Mouse (Mus musculus) thymus, adult 2 months (tissue): Measurements from ENCODE around the gene Dnttip2. TPM values are rescaled to one million over a fixed set of nuclear protein-coding genes. Genes with fewer than 3 reads are reported as not detected.
"Not testable (repeated sequence)": the region's sequence is repeated elsewhere in the genome, so short reads cannot be mapped to it uniquely, and the experiment has no call there.

Source experiments
- DNase-seq: peaks from one replicate; pipeline ENCODE4 v3.0.0; 2021
- H3K27ac ChIP-seq: fragments of 200-500 bp; 2 replicates; pipeline ENCODE4 v1.5.1; 2012; ENCODE audit warnings: low read length, control low read depth; ENCODE audit not compliant: control insufficient read depth, insufficient read depth
- H3K27me3 ChIP-seq: fragments of 200-500 bp; 2 replicates; pipeline ENCODE4 v1.6.1; 2012; ENCODE audit warnings: mild to moderate bottlenecking, low read length, moderate library complexity, mixed read lengths; ENCODE audit not compliant: control insufficient read depth, insufficient read depth
- H3K36me3 ChIP-seq: fragments of 200-500 bp; 2 replicates; pipeline ENCODE4 v1.6.1; 2012; ENCODE audit warnings: mild to moderate bottlenecking, low read length, moderate library complexity; ENCODE audit not compliant: control insufficient read depth, insufficient read depth
- H3K4me1 ChIP-seq: fragments of 200-500 bp; replicated peaks from 2 replicates; pipeline ENCODE4 v1.6.1; 2012; ENCODE audit warnings: low read length; ENCODE audit not compliant: control insufficient read depth, insufficient read depth
- H3K4me3 ChIP-seq: fragments of 200-500 bp; 2 replicates; pipeline ENCODE4 v1.5.1; 2012; ENCODE audit warnings: mild to moderate bottlenecking, low read length, control low read depth, moderate library complexity; ENCODE audit not compliant: control insufficient read depth, insufficient read depth
- CTCF ChIP-seq: fragments of 200-500 bp; IDR thresholded peaks from 2 replicates; pipeline ENCODE4 v1.5.1; 2012; ENCODE audit warnings: mild to moderate bottlenecking, control low read depth, low read length, moderate library complexity, borderline replicate concordance; ENCODE audit not compliant: control insufficient read depth, poor library complexity, insufficient read depth; ENCODE audit errors: extremely low read depth
- POLR2A ChIP-seq: fragments of 200-500 bp; IDR thresholded peaks from 2 replicates; pipeline ENCODE4 v1.6.1; 2012; ENCODE audit warnings: mild to moderate bottlenecking, low read length, control low read depth, moderate library complexity; ENCODE audit not compliant: control insufficient read depth, poor library complexity, insufficient read depth; ENCODE audit errors: extremely low read depth
- WGBS: fragments of 180-500 bp; shearing (Covaris S2); methylation state at CpG from one replicate; pipeline ENCODE4 v1.1.7; 2018; 5-methylcytosine and 5-hydroxymethylcytosine counted together
- polyA plus RNA-seq: library from polyadenylated mRNA; depleted of rRNA; stranded (reverse); fragments of >200 nt; gene quantifications from 2 replicates; pipeline ENCODE4 v1.2.3, GENCODE M21; 2012

The Dnttip2 gene
- polyA plus RNA-seq, 1 experiment, result 11.1 TPM

- Histone ChIP-seq H3K4me3 (peak within 1 kb of the TSS; percentile 74), H3K27me3 (no peaks in the 10 kb centered on the region), H3K27ac (no peak within 1 kb of the TSS), H3K4me1 (peaks cover 7% of the 10 kb centered on the region; the same call in 1 of the 2 replicates), H3K36me3 (no peaks in the 10 kb centered on the region)
- TF ChIP-seq CTCF (peak; percentile 68), POLR2A (peak; percentile 23; the same call in 1 of the 2 replicates)
- WGBS, result under 1% methylated on average over 89 of the region's 90 CpGs
- peak; percentile 89 for DNase-seq
Measured at GRCm38 (mm10) chr3:122245215-122245877, 28.8 kb upstream of the Dnttip2 start, which contains the start of gene Gclm. Gene Gclm, plus strand, starts transcription at chr3:122245557.

GRCm38 (mm10) chr3:122245878-122246332, 28.3 kb upstream of the Dnttip2 start:
- H3K4me3 ChIP-seq, result peak overlapping the region; percentile 74
- H3K36me3 ChIP-seq, result no peaks in the 10 kb centered on the region
- WGBS, result under 1% methylated on average over 47 of the region's 50 CpGs
- no peak overlapping the region for H3K27ac ChIP-seq
- peaks cover 7% of the 10 kb centered on the region; the same call in 1 of the 2 replicates for H3K4me1 ChIP-seq
- TF ChIP-seq CTCF (peak; percentile 62; the same call in 1 of the 2 replicates), POLR2A (no peak)
- no peaks in the 10 kb centered on the region for H3K27me3 ChIP-seq
- DNase-seq, result peak; percentile 52

- 55% methylated on average over 6 of the region's 6 CpGs for WGBS
- DNase-seq, result no peak
- peaks cover 7% of the 10 kb centered on the region; the same call in 1 of the 2 replicates for H3K4me1 ChIP-seq
Measured at GRCm38 (mm10) chr3:122246406-122246805, 27.8 kb upstream of the Dnttip2 start.

GRCm38 (mm10) chr3:122246986-122247767, 27.0 kb upstream of the Dnttip2 start:
- Histone ChIP-seq H3K27me3 (no peaks in the 10 kb centered on the region), H3K27ac (no peak overlapping the region), H3K36me3 (no peaks in the 10 kb centered on the region), H3K4me1 (peaks cover 7% of the 10 kb centered on the region; the same call in 1 of the 2 replicates), H3K4me3 (no peak overlapping the region)
- DNase-seq, result no peak
- 88% methylated on average over 12 of the region's 12 CpGs for whole genome bisulfite sequencing
- TF ChIP-seq CTCF, result no peak
- no peak for TF ChIP-seq POLR2A

More at GRCm38 (mm10) chr3:122246406-122246805, 27.8 kb upstream of the Dnttip2 start:
- H3K27me3 ChIP-seq, result no peaks in the 10 kb centered on the region
- no peaks in the 10 kb centered on the region for H3K36me3 ChIP-seq
- H3K4me3 ChIP-seq, result peak overlapping the region; percentile 74
- TF ChIP-seq CTCF (no peak), POLR2A (no peak)
- H3K27ac ChIP-seq, result no peak overlapping the region

- no peaks in the 10 kb centered on the region for H3K27me3 ChIP-seq
- TF ChIP-seq POLR2A (no peak), CTCF (no peak)
- peaks cover 7% of the 10 kb centered on the region; the same call in 1 of the 2 replicates for H3K4me1 ChIP-seq
- H3K27ac ChIP-seq, result no peak overlapping the region
- no peak for DNase-seq
- 100% methylated on average over 2 of the region's 2 CpGs for WGBS
- no peaks in the 10 kb centered on the region for H3K36me3 ChIP-seq
- no peak overlapping the region for H3K4me3 ChIP-seq
Measured at GRCm38 (mm10) chr3:122247768-122248100, 26.5 kb upstream of the Dnttip2 start.

GRCm38 (mm10) chr3:122252466-122253253, 21.5 kb upstream of the Dnttip2 start:
- no peak for DNase-seq
- H3K4me3 ChIP-seq, result no peak overlapping the region
- TF ChIP-seq POLR2A (no peak), CTCF (no peak)
- H3K4me1 ChIP-seq, result no peaks in the 10 kb centered on the region
- no peak overlapping the region for H3K27ac ChIP-seq
- no peaks in the 10 kb centered on the region for H3K36me3 ChIP-seq
- no peaks in the 10 kb centered on the region for H3K27me3 ChIP-seq
- 96% methylated on average over 3 of the region's 3 CpGs for WGBS

GRCm38 (mm10) chr3:122254050-122254449, 20.1 kb upstream of the Dnttip2 start:
- DNase-seq, H3K36me3 ChIP-seq, H3K27me3 ChIP-seq, H3K4me1 ChIP-seq, H3K27ac ChIP-seq, H3K4me3 ChIP-seq: not testable (repeated sequence)
- WGBS, result 98% methylated on average over 7 of the region's 7 CpGs
